Mouse (Mus musculus): ENCODE results near the gene Olfr154. TPM values are rescaled to one million over a fixed set of nuclear protein-coding genes. Genes with fewer than 3 reads are reported as not detected.
"Not testable (repeated sequence)": the region's sequence is repeated elsewhere in the genome, so short reads cannot be mapped to it uniquely, and the experiment has no call there.

The Olfr154 gene
- not detected for total RNA-seq (2021)
- long read RNA-seq, experiment 1 = 0 reads
- long read RNA-seq, experiment 2 = 0 reads

- H3K4me3 ChIP-seq; intact Hi-C loops (cut with DNase I); H3K27ac ChIP-seq; DNase-seq: not testable (repeated sequence)
Measured at GRCm38 (mm10) chr2:85664355-85664754, at the start of gene Olfr154. TSS of gene Olfr154 (minus strand) at chr2:85664455.

- H3K27ac ChIP-seq = no peak overlapping the region
- intact Hi-C loops (cut with DNase I) = no loop called here
Measured at GRCm38 (mm10) chr2:85711159-85711558, 46.9 kb upstream of the Olfr154 start.

GRCm38 (mm10) chr2:85710680-85711079 is 46.4 kb upstream of the Olfr154 start:
- H3K27ac ChIP-seq; DNase-seq; intact Hi-C loops (cut with DNase I); H3K4me3 ChIP-seq: not testable (repeated sequence)

More at GRCm38 (mm10) chr2:85711159-85711558, 46.9 kb upstream of the Olfr154 start:
- no peak for TF ChIP-seq CTCF (IDR thresholded peaks at IDR 0.05)
- no peak for DNase-seq
- no peak overlapping the region for H3K4me3 ChIP-seq

- H3K4me3 ChIP-seq = no peak within 1 kb of the TSS
- H3K27ac ChIP-seq = no peak within 1 kb of the TSS
- no peak for TF ChIP-seq CTCF (IDR thresholded peaks at IDR 0.05)
- no peak for DNase-seq
- intact Hi-C loops (cut with DNase I) = no loop called here
Measured at GRCm38 (mm10) chr2:85689131-85689530, 24.9 kb upstream of the Olfr154 start, which contains the start of gene Olfr1008. TSS of gene Olfr1008 (plus strand) at chr2:85689431.

- intact Hi-C loops (cut with DNase I) = no loop called here
- Histone ChIP-seq H3K27ac (no peak within 1 kb of the TSS), H3K4me3 (no peak within 1 kb of the TSS)
- TF ChIP-seq CTCF (IDR thresholded peaks at IDR 0.05) = no peak
- DNase-seq = no peak
Measured at GRCm38 (mm10) chr2:85678667-85679066, 14.4 kb upstream of the Olfr154 start, which contains the start of gene Olfr1006. TSS of gene Olfr1006 (minus strand) at chr2:85678767.

- TF ChIP-seq CTCF (IDR thresholded peaks at IDR 0.05) = no peak
- intact Hi-C loops (cut with DNase I) = no loop called here
- no peak for DNase-seq
- Histone ChIP-seq H3K27ac (no peak within 1 kb of the TSS), H3K4me3 (no peak within 1 kb of the TSS)
Measured at GRCm38 (mm10) chr2:85650604-85651003, 13.7 kb downstream of the Olfr154 start, which contains the start of gene Olfr1002. TSS of gene Olfr1002 (minus strand) at chr2:85650704.

Other genes with a start within 250 kb of the Olfr154 start
- not detected for gene Olfr993, start 249.6 kb downstream of the Olfr154 start, total RNA-seq (2021)
- not detected for gene Olfr994, start 228.0 kb downstream of the Olfr154 start, total RNA-seq (2021)
- gene Olfr995, start 220.8 kb downstream of the Olfr154 start, total RNA-seq (2021) = not detected
- not detected for gene 4833423E24Rik, start 145.4 kb downstream of the Olfr154 start, total RNA-seq (2021)
- not detected for gene Olfr996, start 85.2 kb downstream of the Olfr154 start, total RNA-seq (2021)
- not detected for gene Olfr998, start 75.5 kb downstream of the Olfr154 start, total RNA-seq (2021)
- gene Olfr1000, start 52.6 kb downstream of the Olfr154 start, total RNA-seq (2021) = not detected
- not detected for gene Olfr1002, start 13.8 kb downstream of the Olfr154 start, total RNA-seq (2021)
- gene Olfr1006, start 14.3 kb upstream of the Olfr154 start, total RNA-seq (2021) = not detected
- gene Olfr1008, start 25.0 kb upstream of the Olfr154 start, total RNA-seq (2021) = not detected
- not detected for gene Olfr1009, start 51.0 kb upstream of the Olfr154 start, total RNA-seq (2021)
- gene Olfr1012, start 98.3 kb upstream of the Olfr154 start, total RNA-seq (2021) = not detected
- gene Olfr1013, start 102.6 kb upstream of the Olfr154 start, total RNA-seq (2021) = not detected
- gene Olfr1014, start 108.3 kb upstream of the Olfr154 start, total RNA-seq (2021) = not detected
- not detected for gene Olfr1015, start 117.6 kb upstream of the Olfr154 start, total RNA-seq (2021)
- not detected for gene Olfr1016, start 138.1 kb upstream of the Olfr154 start, total RNA-seq (2021)
- gene Olfr1018, start 154.0 kb upstream of the Olfr154 start, total RNA-seq (2021) = not detected
- not detected for gene Olfr1019, start 181.0 kb upstream of the Olfr154 start, total RNA-seq (2021)
- gene Olfr1020, start 182.6 kb upstream of the Olfr154 start, total RNA-seq (2021) = not detected
- not detected for gene Olfr1022, start 204.1 kb upstream of the Olfr154 start, total RNA-seq (2021)
- gene Olfr1023, start 221.2 kb upstream of the Olfr154 start, total RNA-seq (2021) = not detected
- not detected for gene Olfr1024, start 240.6 kb upstream of the Olfr154 start, total RNA-seq (2021)